ENCODE assay signal across 18 mouse cellular contexts in genomic region chr2:178631966-178632365, GRCm38 (mm10).
DNase-seq lines count a peak whose midpoint lies in the region; ATAC-seq and TF ChIP-seq lines count a peak whose summit lies in the region.
"Had no signal": no experiment of that assay in that cellular context is flagged by ENCODE, and none has a peak within 500 bp of the region (broad histone marks: within the 10 kb centered on the region; RNA-seq: fewer than 3 reads in every experiment).

No protein-coding gene starts in this region.

- H3K4me3 ChIP-seq in forebrain, embryonic 14.5 days (ENCODE audit: low read depth, low read length), result no peak overlapping the region
- no peak overlapping the region for H3K4me3 ChIP-seq in forebrain, postnatal 0 days (ENCODE audit: low read depth, low read length)
- H3K4me3 ChIP-seq in heart, embryonic 12.5 days, result no peak overlapping the region
- H3K4me3 ChIP-seq: embryonic facial prominence, embryonic 13.5 days; gastrocnemius, adult 2 months; heart, embryonic 15.5 days; left cerebral cortex, adult 2 months; limb, embryonic 15.5 days; liver, embryonic 15.5 days; megakaryocyte, embryonic 14.5 days had no signal

- H3K4me1 ChIP-seq in forebrain, embryonic 14.5 days (ENCODE audit: control insufficient read depth, insufficient read depth, low read length), result peaks cover 16% of the 10 kb centered on the region
- H3K4me1 ChIP-seq in forebrain, postnatal 0 days (ENCODE audit: insufficient read depth), result 0 out of 2 replicates have a peak, but pooled peaks cover 4% of the 10 kb centered on the region
- peaks cover 11% of the 10 kb centered on the region for H3K4me1 ChIP-seq in heart, embryonic 12.5 days (replicated peaks)
- H3K4me1 ChIP-seq: liver, embryonic 15.5 days; megakaryocyte, embryonic 14.5 days had no signal

- no peaks in the 10 kb centered on the region for H3K36me3 ChIP-seq in forebrain, embryonic 14.5 days (ENCODE audit: control insufficient read depth, insufficient read depth, low read length)
- H3K36me3 ChIP-seq in forebrain, postnatal 0 days (ENCODE audit: insufficient read depth), result no peaks in the 10 kb centered on the region
- no peaks in the 10 kb centered on the region for H3K36me3 ChIP-seq in heart, embryonic 12.5 days
- H3K36me3 ChIP-seq: embryonic facial prominence, embryonic 13.5 days; heart, embryonic 15.5 days; limb, embryonic 15.5 days; liver, embryonic 15.5 days had no signal

- no peaks in the 10 kb centered on the region for H3K9me3 ChIP-seq in forebrain, embryonic 14.5 days (replicated peaks; ENCODE audit: control insufficient read depth, low read length)
- H3K9me3 ChIP-seq in forebrain, postnatal 0 days (ENCODE audit: low read length), result no peaks in the 10 kb centered on the region
- no peaks in the 10 kb centered on the region for H3K9me3 ChIP-seq in heart, embryonic 12.5 days (replicated peaks)
- H3K9me3 ChIP-seq: embryonic facial prominence, embryonic 13.5 days; heart, embryonic 15.5 days; limb, embryonic 15.5 days; liver, embryonic 15.5 days had no signal

- DNase-seq in forebrain, embryonic 14.5 days (ENCODE audit: low spot score), result peak; percentile 42
- no peak for DNase-seq in forebrain, postnatal 0 days
- peak; percentile 42 for DNase-seq in left cerebral cortex, postnatal 4 days
- DNase-seq in left cerebral cortex, postnatal 36 days (ENCODE audit: low spot score in 2 of 2), result no peak
- peak; percentile 63 for DNase-seq in testis, postnatal 10 days (ENCODE audit: low spot score)
- no peak for DNase-seq in testis, postnatal 14 days (ENCODE audit: low spot score)
- DNase-seq: cerebellum, adult 8-10 months; gastrocnemius, adult 2 months; layer of hippocampus, adult 9-11 months had no signal

- H3K9ac ChIP-seq in forebrain, embryonic 14.5 days (ENCODE audit: low read length), result no peak overlapping the region
- no peak overlapping the region for H3K9ac ChIP-seq in forebrain, postnatal 0 days
- no peak overlapping the region for H3K9ac ChIP-seq in heart, embryonic 12.5 days
- H3K9ac ChIP-seq: embryonic facial prominence, embryonic 13.5 days; heart, embryonic 15.5 days; limb, embryonic 15.5 days; liver, embryonic 15.5 days had no signal

- TF ChIP-seq CTCF in forebrain, postnatal 0 days (IDR thresholded peaks at IDR 0.05; ENCODE audit: low read depth), result no peak

- no peak overlapping the region for H3K27ac ChIP-seq in forebrain, embryonic 14.5 days (ENCODE audit: low read depth, low read length)
- H3K27ac ChIP-seq in forebrain, postnatal 0 days (ENCODE audit: low read depth, low read length), result no peak overlapping the region
- H3K27ac ChIP-seq in heart, embryonic 12.5 days (ENCODE audit: poor library complexity, severe bottlenecking), result no peak overlapping the region
- H3K27ac ChIP-seq: gastrocnemius, adult 2 months; heart, embryonic 15.5 days; left cerebral cortex, adult 2 months; liver, embryonic 15.5 days had no signal

- H3K27me3 ChIP-seq in forebrain, embryonic 14.5 days (replicated peaks; ENCODE audit: control insufficient read depth, insufficient read depth, low read length), result no peaks in the 10 kb centered on the region
- H3K27me3 ChIP-seq in forebrain, postnatal 0 days (ENCODE audit: insufficient read depth, low read length), result no peaks in the 10 kb centered on the region; the same call in 1 of the 2 replicates
- H3K27me3 ChIP-seq in heart, embryonic 12.5 days (replicated peaks), result no peaks in the 10 kb centered on the region; the same call in none of the 2 replicates
- H3K27me3 ChIP-seq: embryonic facial prominence, embryonic 13.5 days; heart, embryonic 15.5 days; limb, embryonic 15.5 days; liver, embryonic 15.5 days had no signal

- WGBS in forebrain, embryonic 14.5 days, result 59% methylated on average over 12 of the region's 12 CpGs
- WGBS in forebrain, postnatal 0 days, result 53% methylated on average over 12 of the region's 12 CpGs
- 70% methylated on average over 12 of the region's 12 CpGs for WGBS in heart, embryonic 12.5 days

- intact Hi-C loops in left cerebral cortex, postnatal 4 days (cut with DNase I), result no loop called here
- intact Hi-C loops in left cerebral cortex, postnatal 36 days (cut with DNase I), result loop anchor here (5.0 to 10.0 kb wide), 2 partner anchors 563 to 1240 kb away; no protein-coding TSS in a partner anchor

- no peak for ATAC-seq in forebrain, embryonic 14.5 days
- no peak for ATAC-seq in forebrain, postnatal 0 days
- ATAC-seq in heart, embryonic 12.5 days (ENCODE audit: insufficient number of reproducible peaks, low FRiP score), result no peak
- ATAC-seq: lung, postnatal 0 days; midbrain, embryonic 16.5 days had no signal

- no peak overlapping the region for H3K4me2 ChIP-seq in forebrain, embryonic 14.5 days (ENCODE audit: low read length)
- no peak overlapping the region for H3K4me2 ChIP-seq in forebrain, postnatal 0 days (ENCODE audit: low read depth)
- H3K4me2 ChIP-seq in heart, embryonic 12.5 days, result no peak overlapping the region
- H3K4me2 ChIP-seq: embryonic facial prominence, embryonic 13.5 days; heart, embryonic 15.5 days; limb, embryonic 15.5 days; liver, embryonic 15.5 days had no signal

Comparison
In these comparisons a context has a peak if more than half of its experiments do, and no peak if none do; other contexts are left out.
1. DNase-seq: peak in forebrain, embryonic 14.5 days (single experiment), left cerebral cortex, postnatal 4 days (single experiment) and testis, postnatal 10 days (single experiment); none in forebrain, postnatal 0 days (single experiment), left cerebral cortex, postnatal 36 days (0 of 2) and testis, postnatal 14 days (single experiment).